Mouse (Mus musculus) megakaryocyte progenitor cell, adult 5-6 weeks (primary cell): ENCODE measurements at regions not wholly inside any gene's neighbourhood (a gene's known extent, or its start where the extent isn't known, plus 50 kb on each side); places are given as distances from the start of the nearest gene placed in this dataset.
A peak's percentile ranks its signal among the peaks of the same experiment; 100 is the strongest.

Source experiments
- ATAC-seq: replicated peaks from 2 replicates; pipeline ENCODE4 v1.8.0; 2016; ENCODE audit warnings: mild to moderate bottlenecking, moderate TSS enrichment, inconsistent platforms; ENCODE audit not compliant: poor library complexity

- ATAC-seq, result no peak
Observed at GRCm38 (mm10) chr10:96480453-96481324, 136.1 kb upstream of the Btg1 start.

GRCm38 (mm10) chr10:96481325-96481638 is 135.5 kb upstream of the Btg1 start:
- no peak for ATAC-seq

GRCm38 (mm10) chr10:96486724-96487123 is 130.1 kb upstream of the Btg1 start:
- no peak for ATAC-seq

GRCm38 (mm10) chr10:96493706-96494105 is 123.1 kb upstream of the Btg1 start:
- no peak for ATAC-seq

GRCm38 (mm10) chr10:96496700-96497099 is 120.1 kb upstream of the Btg1 start:
- peak; percentile 46; the same call in 1 of the 2 replicates for ATAC-seq

GRCm38 (mm10) chr10:96497482-96497881 is 119.3 kb upstream of the Btg1 start:
- no peak for ATAC-seq

GRCm38 (mm10) chr10:96499274-96499673 is 117.5 kb upstream of the Btg1 start:
- no peak for ATAC-seq

GRCm38 (mm10) chr10:96502090-96502728 is 114.6 kb upstream of the Btg1 start:
- ATAC-seq, result peak; percentile 93

- no peak for ATAC-seq
Observed at GRCm38 (mm10) chr10:96502736-96503135, 114.1 kb upstream of the Btg1 start.

GRCm38 (mm10) chr10:96504340-96504739 is 112.5 kb upstream of the Btg1 start:
- ATAC-seq, result no peak

- no peak for ATAC-seq
Observed at GRCm38 (mm10) chr10:96515164-96515922, 101.5 kb upstream of the Btg1 start.

- no peak for ATAC-seq
Observed at GRCm38 (mm10) chr10:96515923-96516258, 100.9 kb upstream of the Btg1 start.

- no peak for ATAC-seq
Observed at GRCm38 (mm10) chr10:96519411-96519810, 97.4 kb upstream of the Btg1 start.

- ATAC-seq, result no peak
Observed at GRCm38 (mm10) chr10:96520995-96521760, 95.6 kb upstream of the Btg1 start.

- no peak for ATAC-seq
Observed at GRCm38 (mm10) chr10:96523967-96524801, 92.6 kb upstream of the Btg1 start.

GRCm38 (mm10) chr10:96527864-96528263 is 88.9 kb upstream of the Btg1 start:
- peak; percentile 97 for ATAC-seq

GRCm38 (mm10) chr10:96534547-96535124 is 82.2 kb upstream of the Btg1 start:
- ATAC-seq, result no peak

- ATAC-seq, result no peak
Observed at GRCm38 (mm10) chr10:96535461-96535860, 81.3 kb upstream of the Btg1 start.

GRCm38 (mm10) chr10:96540828-96541227 is 76.0 kb upstream of the Btg1 start:
- ATAC-seq, result peak; percentile 74

GRCm38 (mm10) chr10:96545312-96545711 is 71.5 kb upstream of the Btg1 start:
- no peak for ATAC-seq
